Mouse (Mus musculus) bone marrow macrophage, adult 2 months (primary cell): ENCODE data around the gene Zfp865.

Source experiments
- CTCF ChIP-seq: IDR thresholded peaks from 2 replicates; pipeline ENCODE4 v1.5.1; 2012; ENCODE audit warnings: low read depth, mild to moderate bottlenecking, low read length, moderate library complexity
- POLR2A ChIP-seq: IDR thresholded peaks from 2 replicates; pipeline ENCODE4 v1.6.1; 2012; ENCODE audit warnings: mild to moderate bottlenecking, low read depth, low read length, borderline replicate concordance

DNA sequence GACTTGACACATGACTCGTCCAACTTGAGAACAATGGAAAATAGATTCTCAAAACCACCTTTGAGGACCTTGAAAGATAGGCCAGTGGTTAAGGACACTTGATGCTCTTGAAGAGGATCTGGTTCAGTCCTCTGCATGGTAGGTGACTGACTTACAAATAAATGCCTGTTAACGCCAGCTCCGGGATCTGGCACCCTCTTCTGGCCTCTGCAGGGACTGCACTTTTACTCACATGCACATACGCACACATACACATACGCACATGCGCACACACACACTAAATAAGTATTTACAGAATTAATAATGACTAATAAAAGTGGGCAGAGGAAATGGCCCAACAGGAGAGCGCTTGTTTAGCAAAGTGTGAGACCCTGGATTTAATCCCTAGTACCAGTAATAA is 43.3 kb upstream of the Zfp865 start:
- no peak for TF ChIP-seq CTCF
- no peak for TF ChIP-seq POLR2A
